Mouse (Mus musculus): ENCODE results near the gene Wwp2.

- TF ChIP-seq CTCF (IDR thresholded peaks at IDR 0.05; ENCODE audit: extremely low read depth, insufficient read depth, insufficient read length, insufficient replicate concordance) (no peak), POLR2A (IDR thresholded peaks at IDR 0.05; ENCODE audit: low read depth, low read length) (no peak)
Observed at GRCm38 (mm10) chr8:107578541-107578940, 142.4 kb downstream of the Wwp2 start.

Measured in spleen, adult 2 months (tissue).